Mouse (Mus musculus) cerebellum, adult 8-10 months (tissue): ENCODE measurements around the gene Kynu.

Experiments used
- DNase-seq: peaks from one replicate; pipeline ENCODE4 v3.0.0; 2022

Gene Kynu

GRCm38 (mm10) chr2:43555062-43555888, at the start of gene Kynu:
Gene Kynu, plus strand, starts transcription at chr2:43555329.
- no peak for DNase-seq

- no peak for DNase-seq
These were observed 48.9 kb upstream of the Kynu start for GRCm38 (mm10) chr2:43506182-43506581.

- no peak for DNase-seq
These were observed 41.3 kb upstream of the Kynu start for GRCm38 (mm10) chr2:43513852-43514251.

- no peak for DNase-seq
These were observed 20.7 kb upstream of the Kynu start for GRCm38 (mm10) chr2:43534417-43534816.

GRCm38 (mm10) chr2:43542615-43543014, 12.5 kb upstream of the Kynu start:
- DNase-seq = no peak

- no peak for DNase-seq
These were observed 9.5 kb upstream of the Kynu start for GRCm38 (mm10) chr2:43545665-43546064.

GRCm38 (mm10) chr2:43546448-43546847, 8.7 kb upstream of the Kynu start:
- no peak for DNase-seq

GRCm38 (mm10) chr2:43554216-43554615, 913 bp upstream of the Kynu start:
- DNase-seq = no peak

- no peak for DNase-seq
These were observed 758 bp downstream of the Kynu start for GRCm38 (mm10) chr2:43555889-43556285.

GRCm38 (mm10) chr2:43556985-43557384, 1.9 kb downstream of the Kynu start:
- DNase-seq = no peak

GRCm38 (mm10) chr2:43561209-43561608, 6.1 kb downstream of the Kynu start:
- no peak for DNase-seq

GRCm38 (mm10) chr2:43562779-43563178, 7.7 kb downstream of the Kynu start:
- DNase-seq = no peak

- DNase-seq = no peak
These were observed 13.3 kb downstream of the Kynu start for GRCm38 (mm10) chr2:43568406-43568805.

GRCm38 (mm10) chr2:43573526-43573925, 18.4 kb downstream of the Kynu start:
- no peak for DNase-seq

- DNase-seq = no peak
These were observed 28.2 kb downstream of the Kynu start for GRCm38 (mm10) chr2:43583243-43583812.

- no peak for DNase-seq
These were observed 30.4 kb downstream of the Kynu start for GRCm38 (mm10) chr2:43585508-43585907.

- DNase-seq = no peak
These were observed 32.7 kb downstream of the Kynu start for GRCm38 (mm10) chr2:43587832-43588231.

GRCm38 (mm10) chr2:43592001-43592704, 37.0 kb downstream of the Kynu start:
- DNase-seq = no peak

- DNase-seq = no peak
These were observed 58.4 kb downstream of the Kynu start for GRCm38 (mm10) chr2:43613571-43613970.

- DNase-seq = no peak
These were observed 66.0 kb downstream of the Kynu start for GRCm38 (mm10) chr2:43621140-43621539.

GRCm38 (mm10) chr2:43622844-43623243, 67.7 kb downstream of the Kynu start:
- DNase-seq = no peak

GRCm38 (mm10) chr2:43631786-43632185, 76.7 kb downstream of the Kynu start:
- no peak for DNase-seq

- DNase-seq = no peak
These were observed 81.4 kb downstream of the Kynu start for GRCm38 (mm10) chr2:43636498-43636897.

- no peak for DNase-seq
These were observed 91.8 kb downstream of the Kynu start for GRCm38 (mm10) chr2:43646962-43647361.
